Mouse (Mus musculus): ENCODE results near the gene Tmco1.
"Not testable (repeated sequence)": the region's sequence is repeated elsewhere in the genome, so short reads cannot be mapped to it uniquely, and the experiment has no call there.

Tmco1 gene

DNA sequence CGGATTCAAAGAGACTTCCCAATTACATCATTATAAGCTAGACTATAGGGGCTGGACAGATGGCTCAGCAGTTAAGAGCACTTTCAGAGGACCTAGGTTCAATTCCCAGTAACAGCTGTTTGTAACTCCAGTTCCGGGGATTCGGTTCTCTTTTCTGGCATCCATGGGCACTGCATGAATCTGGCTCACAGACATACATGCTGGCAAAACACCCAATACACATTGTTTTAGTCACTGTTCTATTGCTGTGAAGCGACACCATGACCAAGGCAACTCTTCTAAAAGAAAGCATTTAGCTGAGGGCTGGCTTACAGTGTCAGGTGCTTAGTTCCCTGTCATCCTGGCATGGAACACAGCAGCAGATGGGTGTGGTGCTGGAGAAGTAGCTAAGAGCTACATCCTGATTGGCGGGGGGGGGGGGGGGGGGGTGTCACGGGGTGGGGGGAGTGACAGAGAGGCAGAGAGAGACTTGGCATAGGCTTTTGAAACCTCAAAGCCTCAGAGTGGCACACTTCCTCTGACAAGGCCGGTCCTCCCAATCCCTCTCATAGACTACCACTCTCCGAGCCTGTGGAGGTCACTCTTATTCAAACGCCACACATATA, 31.1 kb downstream of the Tmco1 start:
- peak; percentile 47 for DNase-seq

DNA sequence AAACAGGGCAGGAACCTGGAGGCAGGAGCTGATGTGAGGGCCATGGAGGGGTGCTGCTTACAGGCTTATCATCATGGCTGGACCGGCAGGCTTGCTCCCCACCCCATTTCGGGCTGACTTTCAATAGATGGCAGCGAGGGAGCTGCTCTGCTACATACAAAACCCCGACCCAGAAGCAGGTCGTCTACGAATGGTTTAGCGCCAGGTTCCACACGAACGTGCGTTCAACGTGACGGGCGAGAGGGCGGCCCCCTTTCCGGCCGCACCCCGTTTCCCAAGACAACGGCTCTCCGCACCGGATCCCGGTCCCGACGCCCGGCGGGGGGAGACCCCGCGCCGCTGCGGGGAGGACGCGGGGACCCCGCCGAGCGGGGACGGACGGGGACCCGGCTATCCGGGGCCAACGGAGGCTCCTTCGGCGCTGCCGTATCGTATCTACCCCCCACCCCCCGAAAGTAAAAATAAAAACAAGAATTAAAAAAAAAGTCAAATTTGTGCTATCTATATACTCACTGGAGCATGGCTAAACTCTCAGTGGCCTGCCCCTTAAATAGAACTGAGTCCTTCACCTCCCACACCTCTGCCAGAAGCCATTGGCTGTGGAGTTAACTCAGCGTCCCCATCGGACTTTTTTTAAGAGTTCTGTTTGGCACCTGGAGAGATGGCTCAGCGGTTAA, 32.1 kb downstream of the Tmco1 start:
- DNase-seq, result no peak

DNA sequence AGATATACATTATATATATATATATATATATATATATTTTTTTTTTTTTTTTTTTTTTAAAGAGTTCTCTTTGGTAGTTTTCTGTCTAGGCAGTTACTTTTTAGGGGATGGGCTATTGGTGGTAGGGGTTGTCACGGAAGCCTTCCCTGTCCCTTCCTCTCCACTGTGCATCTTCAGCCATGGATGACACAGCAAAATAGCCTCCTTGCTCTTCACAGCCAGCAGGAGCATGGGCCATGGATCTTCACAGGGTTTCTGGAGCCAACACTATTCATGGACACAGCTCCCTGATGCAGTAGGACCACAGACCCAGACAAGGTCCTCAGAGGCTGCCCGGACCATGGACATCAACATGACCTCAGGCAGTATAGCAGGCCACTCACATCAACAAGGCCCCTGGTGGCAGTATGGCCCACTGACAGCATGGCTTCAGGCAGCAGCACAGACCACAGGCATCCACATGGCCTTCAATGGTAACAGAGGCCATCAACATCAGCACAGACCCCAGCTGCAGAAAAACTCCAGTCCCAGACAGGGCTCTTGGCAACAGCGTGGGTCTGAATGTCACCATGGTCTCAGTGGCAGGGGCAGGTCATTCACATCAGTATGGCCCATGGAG, 32.8 kb downstream of the Tmco1 start:
- no peak for DNase-seq

DNA sequence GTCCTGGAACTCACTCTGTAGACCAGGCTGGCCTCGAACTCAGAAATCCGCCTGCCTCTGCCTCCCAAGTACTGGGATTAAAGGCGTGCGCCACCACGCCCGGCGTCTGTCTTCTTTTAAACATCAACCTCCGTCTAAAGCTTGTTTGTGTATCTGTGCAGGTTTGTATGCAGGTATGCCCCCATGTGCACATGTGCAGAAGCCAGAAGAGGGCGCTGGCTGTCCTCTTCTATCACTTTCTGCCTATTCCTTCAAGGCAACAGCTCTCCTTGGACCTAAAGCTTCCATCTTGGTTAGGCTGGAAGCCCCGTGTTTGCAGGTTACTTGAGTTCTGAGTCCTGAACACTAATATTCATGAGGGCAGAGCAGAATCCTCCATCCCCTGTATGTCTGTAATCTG, 34.7 kb downstream of the Tmco1 start:
- no peak for DNase-seq

DNA sequence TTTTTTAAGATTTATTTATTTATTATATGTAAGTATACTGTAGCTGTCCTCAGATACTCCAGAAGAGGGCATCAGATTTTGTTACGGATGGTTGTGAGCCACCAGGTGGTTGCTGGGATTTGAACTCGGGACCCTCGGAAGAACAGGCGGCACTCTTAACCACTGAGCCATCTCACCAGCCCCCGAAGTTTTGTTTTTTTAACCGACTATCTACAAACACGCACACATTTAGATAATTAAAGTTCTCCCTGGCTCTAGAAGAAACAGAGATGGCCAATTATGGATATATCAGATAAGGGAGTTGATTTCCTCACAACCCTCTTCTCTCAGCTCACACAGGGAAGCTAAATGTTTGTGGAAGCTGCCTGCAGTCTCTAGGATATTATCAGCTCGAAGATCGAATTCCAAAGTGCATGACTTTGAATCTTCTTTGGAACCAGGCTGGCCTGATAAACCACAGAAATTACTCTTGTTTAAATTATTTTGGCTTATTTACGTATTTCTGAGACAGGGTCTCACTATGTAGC, 37.9 kb downstream of the Tmco1 start:
- DNase-seq, result not testable (repeated sequence)

DNA sequence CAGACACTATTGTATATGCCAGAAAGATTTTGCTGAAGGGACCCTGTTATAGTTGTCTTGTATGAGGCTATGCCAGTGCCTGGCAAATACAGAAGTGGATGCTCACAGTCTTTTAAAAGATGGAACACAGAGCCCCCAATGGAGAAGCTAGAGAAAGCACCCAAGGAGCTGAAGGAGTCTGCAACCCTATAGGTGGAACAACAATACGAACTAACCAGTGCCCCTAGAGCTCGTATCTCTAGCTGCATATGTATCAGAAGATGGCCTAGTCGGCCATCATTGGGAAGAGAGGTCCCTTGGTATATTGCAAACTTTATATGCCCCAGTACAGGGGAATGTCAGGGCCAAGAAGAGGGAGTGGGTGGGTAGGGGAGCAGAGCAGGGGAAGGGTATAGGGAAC, 41.0 kb downstream of the Tmco1 start:
- not testable (repeated sequence) for DNase-seq

DNA sequence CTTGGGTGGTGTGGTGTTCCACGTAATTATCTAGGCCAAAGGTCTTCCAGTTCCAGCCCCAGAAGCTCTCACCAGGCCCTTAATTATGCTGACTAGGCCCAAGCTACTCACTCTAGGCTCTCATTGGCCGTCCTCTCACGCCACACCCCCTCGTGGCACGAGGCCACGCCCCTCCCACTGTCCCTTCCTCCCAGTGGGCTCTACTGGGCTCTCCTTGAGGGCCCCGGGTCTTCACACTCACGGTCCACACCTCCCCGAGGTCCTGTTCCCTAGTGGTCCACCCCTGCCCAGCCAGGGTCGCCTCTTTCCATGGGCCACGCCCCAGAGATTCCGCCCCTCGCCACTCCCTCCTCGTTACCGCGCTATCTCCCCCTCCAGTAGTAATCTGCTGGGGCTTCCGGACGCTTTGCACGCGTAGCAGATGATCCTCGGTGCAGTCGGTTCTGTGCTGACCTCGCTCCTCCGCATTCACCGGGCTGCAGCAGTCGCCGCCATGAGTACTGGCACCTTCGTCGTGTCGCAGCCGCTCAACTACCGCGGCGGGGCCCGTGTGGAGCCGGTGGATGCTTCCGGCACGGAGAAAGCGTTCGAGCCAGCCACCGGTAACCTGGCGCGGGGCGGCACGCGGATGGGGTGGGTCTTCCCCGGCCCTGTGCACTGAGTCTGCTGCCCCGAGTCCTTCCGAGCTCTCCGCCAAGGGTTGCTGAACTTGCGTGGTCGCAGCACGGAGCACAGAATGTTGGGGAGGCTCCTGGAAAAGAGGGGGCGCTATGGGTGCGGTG, 41.8 kb downstream of the Tmco1 start, which contains the start of gene Aldh9a1:
Gene Aldh9a1 (plus strand): TSS at position 177 of the 782 bp plus-strand sequence.
- peak; percentile 90 for DNase-seq

DNA sequence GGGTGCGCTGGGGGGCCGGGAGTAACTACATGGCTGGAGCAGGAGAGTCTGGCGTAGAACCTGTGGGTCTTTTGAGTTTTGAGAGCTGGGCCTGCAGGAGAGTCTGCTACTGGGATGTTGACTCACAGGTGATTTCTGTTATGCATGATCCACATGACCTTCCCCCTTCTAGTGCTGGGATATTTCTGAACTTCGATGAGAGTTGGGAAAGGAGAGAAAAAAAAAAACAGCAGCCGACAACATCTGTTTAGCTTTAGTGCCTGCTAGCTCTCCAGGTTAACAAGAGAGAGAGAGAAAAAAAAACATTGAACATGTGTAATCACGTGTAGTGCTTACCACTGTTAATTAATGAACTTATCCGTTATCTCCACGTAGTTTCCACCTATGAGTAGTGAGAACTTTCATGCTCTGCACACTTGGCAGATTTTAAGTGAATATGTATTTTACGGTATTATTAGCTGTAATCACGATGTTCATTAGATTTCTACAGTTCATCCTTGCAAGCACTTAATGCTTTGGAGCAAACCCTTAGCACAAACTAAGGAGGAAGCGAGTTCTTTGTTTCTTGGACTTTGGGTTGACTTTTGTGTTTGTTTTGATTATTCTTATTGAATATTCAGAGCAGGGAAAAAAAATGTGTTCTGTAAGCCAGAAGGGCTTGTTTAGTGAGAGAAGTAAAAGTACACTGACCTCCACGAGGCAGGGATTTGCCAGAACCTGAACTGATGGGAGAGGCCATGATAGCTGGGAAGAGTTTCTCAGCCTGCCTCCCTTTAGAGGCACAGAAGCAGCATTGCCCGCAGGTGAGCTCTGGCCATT, 42.6 kb downstream of the Tmco1 start:
- no peak for DNase-seq

DNA sequence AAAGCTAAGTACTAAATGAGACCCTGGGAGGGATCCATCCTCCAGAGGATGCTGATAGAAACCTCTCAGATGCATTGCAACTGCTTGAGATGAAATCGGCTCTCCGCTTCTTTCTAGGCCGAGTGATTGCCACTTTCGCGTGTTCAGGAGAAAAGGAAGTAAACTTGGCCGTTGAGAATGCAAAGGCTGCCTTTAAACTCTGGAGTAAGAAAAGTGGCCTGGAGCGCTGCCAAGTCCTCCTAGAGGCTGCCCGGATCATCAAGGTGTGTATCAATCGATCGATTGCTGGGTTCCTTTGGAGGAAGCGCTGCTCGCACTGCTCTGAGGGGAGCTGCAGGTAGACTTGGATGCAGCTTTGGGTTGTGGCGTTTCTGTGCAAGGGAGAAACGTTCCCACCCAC, 44.2 kb downstream of the Tmco1 start:
- DNase-seq, result no peak

DNA sequence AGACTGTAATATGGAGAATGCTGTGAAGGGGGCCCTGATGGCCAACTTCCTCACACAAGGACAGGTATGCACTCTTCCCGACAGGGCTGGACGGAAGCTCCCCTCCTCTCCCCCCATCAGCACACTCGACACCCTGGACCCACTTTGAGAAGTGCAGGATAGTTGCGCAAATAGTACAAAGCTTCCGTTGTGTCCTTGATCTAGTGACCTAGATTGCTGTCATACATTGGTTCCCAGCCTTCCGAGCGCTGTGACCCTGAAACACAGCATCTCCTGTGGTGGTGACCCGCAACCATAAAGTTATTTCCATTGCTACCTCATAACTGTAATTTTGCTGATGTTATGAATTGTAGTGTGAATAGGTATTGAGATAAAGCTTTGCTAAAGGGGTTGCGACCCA, 49.2 kb downstream of the Tmco1 start:
- DNase-seq, result no peak

DNA sequence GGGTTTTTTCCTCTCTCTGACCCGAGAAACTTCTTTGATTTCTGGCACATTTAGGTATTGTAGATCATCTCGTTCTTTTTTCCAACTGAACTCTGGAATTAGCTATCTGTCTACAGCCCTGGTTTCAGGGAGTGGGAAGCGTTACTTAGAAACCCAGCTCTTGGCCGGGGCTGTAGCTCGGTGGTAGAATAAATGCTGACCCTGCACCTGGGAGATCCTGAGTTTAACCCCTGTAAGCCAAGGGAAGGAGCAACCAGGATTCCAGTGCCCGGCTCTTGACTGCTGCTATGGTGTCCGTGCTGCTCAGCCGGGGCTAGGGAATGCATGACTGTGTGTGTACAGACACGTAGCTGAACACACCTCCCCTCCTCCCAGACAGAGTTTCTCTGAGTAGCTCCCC, 50.6 kb downstream of the Tmco1 start:
- DNase-seq, result no peak

DNA sequence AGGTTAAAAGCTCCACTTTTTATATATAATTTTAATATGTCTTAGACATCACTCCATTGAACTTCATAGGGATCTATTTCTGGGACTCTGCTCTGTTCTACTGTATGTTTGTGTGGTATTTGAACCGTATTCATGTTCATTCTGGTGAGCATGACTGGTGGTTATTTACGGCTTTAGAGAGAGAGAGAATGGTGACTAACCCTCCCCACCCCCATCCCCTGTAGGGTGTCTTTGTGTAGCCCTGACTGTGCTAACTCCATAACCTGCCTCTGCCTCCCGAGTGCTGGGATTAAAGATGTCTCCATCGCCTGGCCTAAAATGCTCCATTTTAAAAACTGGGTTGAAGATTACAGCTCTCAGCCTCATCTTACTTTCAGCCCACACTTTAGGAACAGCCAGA, 52.1 kb downstream of the Tmco1 start:
- no peak for DNase-seq

DNA sequence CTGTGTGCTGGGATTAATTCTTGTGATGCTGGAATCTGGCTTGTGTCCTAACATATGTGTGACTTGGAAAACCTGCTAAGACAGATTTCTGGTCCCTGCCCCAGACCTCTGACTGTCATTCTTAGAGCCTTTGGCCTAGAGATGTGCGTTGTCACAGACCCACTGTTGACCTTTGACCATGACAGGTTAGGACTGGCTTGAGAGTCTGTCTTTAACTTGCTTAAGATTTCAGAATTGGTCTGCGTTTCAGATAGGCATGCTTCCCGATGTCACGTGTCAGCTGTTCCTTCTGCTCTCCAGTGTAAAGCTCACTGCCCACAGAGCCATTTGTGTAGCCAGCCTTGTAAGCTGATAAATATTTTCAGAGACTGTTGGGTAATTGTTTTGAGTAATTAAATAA, 54.6 kb downstream of the Tmco1 start:
- DNase-seq, result no peak

DNA sequence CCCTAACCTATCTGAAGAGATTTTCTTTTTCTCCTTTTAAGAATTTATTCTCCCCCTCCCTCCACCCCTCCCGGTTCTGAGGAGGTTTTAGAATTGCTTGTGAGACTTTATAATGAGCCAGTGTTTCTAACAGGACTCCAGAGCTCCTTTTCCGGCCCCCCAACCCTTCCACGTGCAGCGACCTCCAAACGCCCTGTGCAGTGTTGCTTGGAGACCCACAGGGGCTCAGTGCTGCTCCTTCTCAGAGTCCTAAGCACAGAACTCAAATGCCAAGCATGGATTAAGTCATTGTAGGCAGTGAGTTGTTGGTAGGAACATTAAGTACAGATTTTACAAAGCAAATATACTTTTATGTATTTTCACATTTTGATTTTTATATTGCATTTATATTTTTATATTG, 55.1 kb downstream of the Tmco1 start:
- no peak for DNase-seq

DNA sequence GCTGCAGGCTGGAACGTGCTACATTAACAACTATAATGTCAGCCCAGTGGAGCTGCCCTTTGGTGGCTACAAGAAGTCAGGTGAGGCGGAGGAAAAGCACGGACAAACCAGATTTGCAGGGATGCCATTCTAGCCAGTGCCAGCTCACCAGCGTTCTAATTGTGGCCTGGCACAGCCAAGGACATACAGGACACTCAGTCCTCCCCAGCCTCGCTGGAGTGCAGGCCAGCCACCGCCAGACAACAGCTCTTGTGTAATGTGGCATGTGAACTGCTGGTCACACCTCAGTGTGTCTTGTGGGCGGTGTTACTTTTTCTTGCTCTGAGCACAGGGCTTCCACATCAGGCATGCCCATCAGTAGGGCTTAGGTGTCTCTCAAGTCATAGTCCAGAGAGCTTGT, 57.6 kb downstream of the Tmco1 start:
- no peak for DNase-seq

DNA sequence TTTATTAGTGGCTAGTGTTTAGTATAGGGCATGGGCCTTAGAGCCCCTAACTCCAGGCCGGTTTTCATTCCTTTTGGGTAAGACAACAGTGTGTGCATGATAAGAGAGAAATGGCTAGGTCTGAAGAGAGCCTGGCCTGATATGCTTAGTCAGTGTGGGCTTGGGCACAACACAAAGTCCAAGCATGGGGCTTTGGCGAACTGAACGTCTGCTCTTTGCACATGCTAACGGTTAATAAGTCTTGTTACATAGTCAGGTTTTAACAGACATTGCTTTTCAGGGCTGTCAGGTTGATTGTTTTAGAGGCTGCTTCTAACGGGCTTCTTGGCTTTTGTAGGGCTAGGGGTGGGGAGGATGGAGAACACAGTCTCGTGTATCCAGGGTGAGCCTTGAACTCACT, 58.4 kb downstream of the Tmco1 start:
- DNase-seq, result no peak

DNA sequence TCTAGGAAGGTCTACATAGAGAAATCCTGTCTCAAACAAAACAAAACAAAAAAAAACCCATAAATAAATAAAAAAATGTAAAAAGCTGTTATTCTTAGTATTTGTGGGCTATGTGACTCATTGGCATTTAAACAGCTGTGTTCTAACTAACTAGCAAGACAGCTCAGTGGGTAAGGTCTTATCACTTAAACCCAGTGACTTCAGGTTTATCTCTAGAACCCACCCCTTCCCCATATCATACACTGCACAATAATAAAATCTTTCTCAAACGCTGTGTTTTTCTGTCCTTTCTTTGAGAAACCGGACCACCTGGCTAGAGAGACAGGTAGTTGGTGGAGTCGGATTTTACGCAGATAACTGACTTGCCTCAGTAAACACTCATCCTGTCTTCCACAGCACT, 59.8 kb downstream of the Tmco1 start:
- DNase-seq, result no peak

DNA sequence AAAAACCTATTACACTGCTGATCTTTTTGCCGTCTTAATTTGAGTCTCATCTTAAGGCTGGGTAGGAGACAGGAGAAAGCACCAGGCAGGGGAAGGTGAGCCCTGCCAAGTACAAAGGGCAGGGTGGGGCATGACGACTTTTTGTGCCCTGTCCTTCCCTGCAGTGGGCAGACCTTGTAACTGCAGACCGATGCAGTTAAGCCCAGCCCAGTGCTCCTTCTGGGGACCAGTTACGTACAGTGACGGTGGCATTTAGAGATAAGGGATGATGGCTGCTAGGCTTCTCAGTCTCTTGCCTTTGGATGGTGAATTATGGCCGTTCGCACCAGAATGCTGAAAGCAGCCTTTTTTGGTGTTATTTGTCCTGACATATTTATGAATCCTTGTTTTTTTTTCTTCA, 60.3 kb downstream of the Tmco1 start:
- no peak for DNase-seq

DNA sequence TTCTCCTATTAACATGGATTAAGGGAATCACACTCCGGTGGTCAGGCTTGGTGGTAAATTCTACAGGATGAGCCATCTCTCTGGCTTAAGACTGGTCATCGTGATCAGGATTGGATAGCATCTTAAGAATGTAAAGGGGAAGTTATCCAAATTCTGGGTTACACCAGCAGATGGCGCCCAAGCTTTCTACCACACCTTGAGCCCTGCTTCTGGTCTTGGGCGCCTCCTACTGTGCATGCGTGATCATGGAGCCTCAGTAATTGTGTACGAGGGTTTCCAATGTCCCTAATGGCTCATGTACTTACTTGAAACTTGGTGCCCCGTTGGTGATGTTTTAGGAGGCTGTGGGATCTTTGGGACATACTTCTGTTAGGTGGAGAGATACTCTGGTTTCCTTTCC, 61.7 kb downstream of the Tmco1 start:
- peak; percentile 85 for DNase-seq

DNA sequence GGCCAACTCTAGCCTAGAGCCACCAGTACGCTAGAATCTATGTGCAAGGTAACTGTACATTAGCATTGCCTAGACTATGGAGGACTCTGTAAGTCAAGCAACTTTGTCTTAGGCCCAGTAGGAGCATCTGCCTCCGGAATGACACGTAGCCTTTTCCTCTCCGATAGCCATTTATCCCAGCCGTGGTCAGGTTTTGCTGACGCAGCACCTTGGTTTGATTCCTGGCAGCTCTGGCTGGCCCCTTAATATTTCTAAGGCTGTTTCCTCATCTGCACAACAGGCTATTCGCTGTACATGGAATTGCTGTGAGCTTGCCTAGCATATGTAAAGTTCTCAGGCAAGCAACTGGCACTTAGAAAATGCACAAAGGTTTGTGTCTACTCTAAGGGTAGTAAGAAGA, 64.6 kb downstream of the Tmco1 start:
- DNase-seq, result no peak

DNA sequence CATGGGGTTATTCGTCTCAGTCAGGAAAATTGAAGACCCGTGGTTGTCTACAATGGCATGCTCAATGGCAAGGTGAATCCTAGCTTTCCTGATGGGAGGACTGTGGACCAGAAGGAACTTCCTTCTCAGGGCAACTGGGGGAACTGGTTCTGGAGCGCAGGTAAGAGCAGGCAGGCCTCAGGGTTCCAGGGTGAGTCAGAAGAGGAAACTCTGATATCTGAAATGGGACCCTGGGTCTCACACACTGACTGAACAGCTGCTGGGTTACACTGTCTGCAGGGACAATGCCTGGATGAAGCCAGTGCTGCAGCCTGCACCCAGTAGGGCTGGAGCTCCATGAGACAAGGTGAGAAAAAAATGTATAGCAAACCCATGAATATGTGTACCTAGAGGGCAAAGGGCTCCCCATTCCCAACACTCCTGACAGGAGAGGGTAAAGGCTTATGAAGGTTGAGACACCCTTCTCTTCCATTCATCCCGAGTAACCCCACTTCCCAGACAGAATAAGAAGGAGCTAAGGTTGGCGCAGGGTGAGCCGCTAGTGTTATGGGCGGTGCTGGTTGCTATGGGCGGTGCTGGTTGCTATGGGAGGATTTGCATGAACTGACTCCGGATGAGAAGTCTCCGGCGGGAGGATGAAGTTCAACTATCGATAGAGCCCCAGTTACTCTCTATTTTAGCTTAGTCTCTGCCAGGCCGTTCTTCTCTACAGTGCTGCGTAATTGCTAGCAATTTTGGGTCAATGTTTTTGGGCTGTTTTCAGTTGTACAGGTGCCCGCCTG, 66.0 kb downstream of the Tmco1 start:
- no peak for DNase-seq

DNA sequence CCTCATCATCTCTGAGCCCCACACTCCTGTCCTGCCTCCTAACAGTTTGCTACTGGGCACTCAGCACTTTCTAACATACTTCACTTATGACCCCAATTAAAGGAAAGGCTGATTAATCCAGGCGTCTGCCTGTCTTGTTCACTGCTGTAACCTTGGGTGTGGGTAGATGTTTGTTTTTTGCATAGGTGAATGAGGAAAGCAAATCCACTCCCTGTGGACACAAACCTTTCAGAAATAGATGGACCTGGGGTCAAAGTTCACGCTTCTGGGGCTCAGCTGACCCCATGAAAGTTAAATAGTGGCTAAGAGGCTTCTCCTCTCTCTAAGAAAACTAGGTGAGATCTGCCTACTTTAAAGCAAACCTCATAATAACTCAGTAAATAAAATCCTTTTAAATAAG, 66.8 kb downstream of the Tmco1 start:
- DNase-seq, result no peak

Data from layer of hippocampus, adult 9-11 months (tissue).